Mouse (Mus musculus) lung, embryonic 15.5 days (tissue): ENCODE data around the gene Olfr20. TPM values are rescaled to one million over a fixed set of nuclear protein-coding genes. Genes with fewer than 3 reads are reported as not detected.
"Not testable (repeated sequence)": the region's sequence is repeated elsewhere in the genome, so short reads cannot be mapped to it uniquely, and the experiment has no call there.

Experiments
- ATAC-seq: fragments of 200-750 bp; cut with Nextera tagmentation; 2 replicates; pipeline ENCODE4 v1.8.0; 2017; ENCODE audit warnings: moderate number of reproducible peaks, borderline replicate concordance; ENCODE audit not compliant: low FRiP score, low TSS enrichment; ENCODE audit errors: extremely low read depth
- H3K27ac ChIP-seq: fragments of 300-500 bp; sonication (generic); 2 replicates; pipeline ENCODE4 v1.5.1; 2015; ENCODE audit warnings: moderate library complexity, mild to moderate bottlenecking, inconsistent platforms
- H3K27me3 ChIP-seq: fragments of 300-500 bp; sonication (generic); 2 replicates; pipeline ENCODE4 v1.6.1; 2015; ENCODE audit warnings: inconsistent platforms
- H3K36me3 ChIP-seq: fragments of 300-500 bp; sonication (generic); 2 replicates; pipeline ENCODE4 v1.6.1; 2015; ENCODE audit warnings: inconsistent platforms
- H3K4me1 ChIP-seq: fragments of 300-500 bp; sonication (generic); 2 replicates; pipeline ENCODE4 v1.6.1; 2015; ENCODE audit warnings: inconsistent platforms
- H3K4me2 ChIP-seq: fragments of 300-500 bp; sonication (generic); 2 replicates; pipeline ENCODE4 v1.6.1; 2015; ENCODE audit warnings: inconsistent platforms, mild to moderate bottlenecking, moderate library complexity
- H3K4me3 ChIP-seq: fragments of 300-500 bp; sonication (generic); 2 replicates; pipeline ENCODE4 v1.5.1; 2015; ENCODE audit warnings: mild to moderate bottlenecking, inconsistent platforms
- H3K9ac ChIP-seq: fragments of 300-500 bp; sonication (generic); 2 replicates; pipeline ENCODE4 v1.6.1; 2015; ENCODE audit warnings: inconsistent platforms
- H3K9me3 ChIP-seq: fragments of 300-500 bp; sonication (generic); 2 replicates; pipeline ENCODE4 v1.6.1; 2016; ENCODE audit warnings: inconsistent platforms
- WGBS: fragments of 180-500 bp; shearing (Covaris S2); methylation state at CpG from one replicate; pipeline ENCODE4 v1.1.7; 2015; 5-methylcytosine and 5-hydroxymethylcytosine counted together
- polyA plus RNA-seq: library from polyadenylated mRNA; unstranded; fragments of >200 nt; fragmentation: Nextera tagmentation; extraction: Ambion mirVana; gene quantifications from 2 replicates; pipeline ENCODE4 v1.2.1, GENCODE M21; 2015

Gene Olfr20
- not detected in 2 replicates for polyA plus RNA-seq

DNA sequence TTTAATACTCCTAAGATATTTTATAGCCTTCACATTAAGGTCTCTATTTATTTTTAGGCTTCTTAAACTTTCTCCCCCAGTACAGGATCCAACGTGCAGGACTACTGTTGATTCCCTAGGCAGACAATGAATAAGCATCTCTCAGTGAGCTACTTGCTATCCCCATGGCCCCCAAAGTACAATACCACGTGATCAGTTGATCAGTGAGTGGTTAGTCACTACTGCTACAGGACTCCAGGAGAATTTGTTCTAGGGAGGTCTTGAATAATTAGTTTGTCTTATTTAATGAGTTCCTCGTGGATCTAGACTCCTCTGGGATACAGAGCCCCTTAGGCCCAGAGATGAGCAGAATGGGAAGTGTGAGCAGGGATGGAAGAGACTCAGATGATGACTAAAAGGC, at the start of gene Olfr20:
Olfr20 (plus strand) TSS at position 301 of the 400 bp plus-strand sequence.
- Histone ChIP-seq H3K4me2 (no peak within 1 kb of the TSS), H3K36me3 (no peaks in the 10 kb centered on the region), H3K27me3 (no peaks in the 10 kb centered on the region), H3K4me3 (no peak within 1 kb of the TSS), H3K9ac (no peak within 1 kb of the TSS), H3K4me1 (no peaks in the 10 kb centered on the region), H3K9me3 (no peaks in the 10 kb centered on the region), H3K27ac (no peak within 1 kb of the TSS)
- 42% methylated on average over 3 of the region's 3 CpGs for WGBS
- no peak for ATAC-seq

GRCm38 (mm10) chr11:73303123-73303522, 47.5 kb upstream of the Olfr20 start:
- H3K27me3 ChIP-seq: no peaks in the 10 kb centered on the region
- ATAC-seq: no peak
- H3K4me2 ChIP-seq: no peak overlapping the region
- H3K9me3 ChIP-seq: no peaks in the 10 kb centered on the region
- no peaks in the 10 kb centered on the region for H3K4me1 ChIP-seq
- no peak overlapping the region for H3K27ac ChIP-seq
- H3K36me3 ChIP-seq: no peaks in the 10 kb centered on the region
- no peak overlapping the region for H3K9ac ChIP-seq
- WGBS: 61% methylated on average over 2 of the region's 2 CpGs
- H3K4me3 ChIP-seq: no peak overlapping the region

GRCm38 (mm10) chr11:73315961-73316360, 34.6 kb upstream of the Olfr20 start:
- 48% methylated on average over 3 of the region's 3 CpGs for WGBS

DNA sequence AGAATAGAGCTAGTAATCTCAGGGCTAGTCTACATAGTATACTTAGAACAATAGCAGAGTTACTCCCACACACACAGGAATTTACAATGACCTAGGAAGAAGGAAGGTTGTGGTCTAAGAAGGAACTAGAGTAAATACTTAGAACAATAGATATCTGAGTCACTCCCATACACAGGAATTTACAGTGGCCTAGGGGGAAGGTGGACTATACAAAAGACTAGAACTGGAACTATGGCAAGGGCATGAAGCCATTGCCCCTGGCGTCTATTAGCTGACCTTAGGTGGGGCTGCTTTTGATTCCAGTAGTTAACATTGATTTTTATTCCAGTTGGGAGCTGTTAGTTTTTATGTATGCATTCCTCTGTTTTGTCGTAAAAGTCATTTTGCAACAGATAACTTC, 32.0 kb upstream of the Olfr20 start:
- H3K4me1 ChIP-seq, H3K27me3 ChIP-seq, H3K4me3 ChIP-seq, H3K9me3 ChIP-seq, H3K9ac ChIP-seq, ATAC-seq, H3K36me3 ChIP-seq, H3K27ac ChIP-seq, H3K4me2 ChIP-seq: not testable (repeated sequence)
- 69% methylated on average over 2 of the region's 2 CpGs for WGBS

More at GRCm38 (mm10) chr11:73315961-73316360, 34.6 kb upstream of the Olfr20 start:
- H3K4me2 ChIP-seq: no peak overlapping the region
- H3K36me3 ChIP-seq: no peaks in the 10 kb centered on the region
- no peak for ATAC-seq
- no peaks in the 10 kb centered on the region for H3K9me3 ChIP-seq
- H3K27ac ChIP-seq: no peak overlapping the region
- no peaks in the 10 kb centered on the region for H3K4me1 ChIP-seq
- no peak overlapping the region for H3K4me3 ChIP-seq
- no peak overlapping the region for H3K9ac ChIP-seq
- no peaks in the 10 kb centered on the region for H3K27me3 ChIP-seq

- H3K27me3 ChIP-seq, H3K9me3 ChIP-seq, H3K4me2 ChIP-seq, H3K4me3 ChIP-seq, ATAC-seq, H3K4me1 ChIP-seq, H3K27ac ChIP-seq, H3K9ac ChIP-seq, H3K36me3 ChIP-seq: not testable (repeated sequence)
- WGBS: 92% methylated on average over 13 of the region's 13 CpGs
Observed at GRCm38 (mm10) chr11:73321064-73321463, 29.5 kb upstream of the Olfr20 start.

- Histone ChIP-seq H3K4me1 (0 out of 2 replicates have a peak, but pooled peaks cover 8% of the 10 kb centered on the region), H3K4me3 (no peak overlapping the region), H3K9me3 (no peaks in the 10 kb centered on the region), H3K27me3 (no peaks in the 10 kb centered on the region), H3K9ac (no peak overlapping the region), H3K4me2 (no peak overlapping the region), H3K27ac (no peak overlapping the region), H3K36me3 (no peaks in the 10 kb centered on the region)
- WGBS: 61% methylated on average over 9 of the region's 9 CpGs
- no peak for ATAC-seq
Observed at GRCm38 (mm10) chr11:73323906-73324830, 26.4 kb upstream of the Olfr20 start.

GRCm38 (mm10) chr11:73326485-73326886, 24.1 kb upstream of the Olfr20 start:
- Histone ChIP-seq H3K27me3 (no peaks in the 10 kb centered on the region), H3K9ac (no peak overlapping the region), H3K4me3 (no peak overlapping the region), H3K9me3 (no peaks in the 10 kb centered on the region), H3K36me3 (no peaks in the 10 kb centered on the region), H3K27ac (no peak overlapping the region), H3K4me2 (0 out of 2 replicates have a peak overlapping the region, but pooled peaks have one; percentile 5), H3K4me1 (0 out of 2 replicates have a peak, but pooled peaks cover 8% of the 10 kb centered on the region)
- 31% methylated on average over 12 of the region's 12 CpGs for WGBS
- no peak for ATAC-seq

- ATAC-seq: peak; percentile 87; the same call in 1 of the 2 replicates
- Histone ChIP-seq H3K9me3 (no peaks in the 10 kb centered on the region), H3K4me1 (0 out of 2 replicates have a peak, but pooled peaks cover 8% of the 10 kb centered on the region), H3K4me3 (no peak overlapping the region), H3K36me3 (no peaks in the 10 kb centered on the region), H3K27me3 (no peaks in the 10 kb centered on the region), H3K4me2 (no peak overlapping the region), H3K27ac (no peak overlapping the region), H3K9ac (no peak overlapping the region)
- 50% methylated on average over 4 of the region's 4 CpGs for WGBS
Observed at GRCm38 (mm10) chr11:73327361-73327760, 23.2 kb upstream of the Olfr20 start.

GRCm38 (mm10) chr11:73329442-73329841, 21.1 kb upstream of the Olfr20 start, which contains the start of the genes Aspa, Gm49340 and Spata22:
Gene Aspa, minus strand, starts transcription at chr11:73329596.
Gene Gm49340, plus strand, starts transcription at chr11:73329741.
Gene Spata22, plus strand, starts transcription at chr11:73329741.
- H3K9ac ChIP-seq: no peak within 1 kb of the TSS
- 72% methylated on average over 27 of the region's 27 CpGs for WGBS
- H3K4me2 ChIP-seq: no peak within 1 kb of the TSS
- no peaks in the 10 kb centered on the region for H3K27me3 ChIP-seq
- 0 out of 2 replicates have a peak, but pooled peaks cover 8% of the 10 kb centered on the region for H3K4me1 ChIP-seq
- H3K27ac ChIP-seq: no peak within 1 kb of the TSS
- no peak within 1 kb of the TSS for H3K4me3 ChIP-seq
- no peak for ATAC-seq
- no peaks in the 10 kb centered on the region for H3K9me3 ChIP-seq
- no peaks in the 10 kb centered on the region for H3K36me3 ChIP-seq

GRCm38 (mm10) chr11:73333357-73333756, 17.2 kb upstream of the Olfr20 start:
- no peak overlapping the region for H3K9ac ChIP-seq
- H3K4me2 ChIP-seq: no peak overlapping the region
- H3K27me3 ChIP-seq: no peaks in the 10 kb centered on the region
- no peak for ATAC-seq
- H3K9me3 ChIP-seq: no peaks in the 10 kb centered on the region
- H3K4me3 ChIP-seq: no peak overlapping the region
- H3K27ac ChIP-seq: no peak overlapping the region
- WGBS: 70% methylated on average over 2 of the region's 2 CpGs
- H3K36me3 ChIP-seq: no peaks in the 10 kb centered on the region
- no peaks in the 10 kb centered on the region for H3K4me1 ChIP-seq

- Histone ChIP-seq H3K4me2 (no peak overlapping the region), H3K27ac (no peak overlapping the region), H3K27me3 (no peaks in the 10 kb centered on the region), H3K9ac (no peak overlapping the region), H3K4me1 (no peaks in the 10 kb centered on the region), H3K4me3 (no peak overlapping the region), H3K36me3 (no peaks in the 10 kb centered on the region), H3K9me3 (no peaks in the 10 kb centered on the region)
- no peak for ATAC-seq
- WGBS: 68% methylated on average over 4 of the region's 4 CpGs
Observed at GRCm38 (mm10) chr11:73336919-73337318, 13.7 kb upstream of the Olfr20 start.

DNA sequence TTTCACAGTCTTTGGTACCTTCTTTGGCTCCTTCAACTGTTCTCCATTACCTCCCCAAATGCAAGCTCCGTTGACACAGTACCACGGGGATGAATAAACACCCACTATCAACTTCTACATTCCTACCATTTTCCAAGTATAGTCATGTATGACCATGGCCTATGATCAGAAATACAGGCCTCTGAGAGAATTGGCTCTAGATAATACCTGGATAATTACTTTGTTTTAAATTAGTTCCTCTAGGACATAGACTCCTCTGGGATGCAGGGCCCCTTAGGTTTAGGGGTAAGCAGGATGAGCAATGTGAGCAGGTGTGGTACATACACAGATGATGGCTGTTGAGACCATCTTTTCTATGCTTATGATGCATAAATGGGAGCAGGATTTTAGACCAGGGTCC, 20.4 kb downstream of the Olfr20 start, which contains the start of gene Olfr376:
Olfr376 (plus strand) TSS at position 301 of the 400 bp plus-strand sequence.
- no peaks in the 10 kb centered on the region for H3K36me3 ChIP-seq
- ATAC-seq: no peak
- no peak within 1 kb of the TSS for H3K4me2 ChIP-seq
- H3K9me3 ChIP-seq: no peaks in the 10 kb centered on the region
- H3K4me3 ChIP-seq: no peak within 1 kb of the TSS
- no peak within 1 kb of the TSS for H3K9ac ChIP-seq
- H3K27ac ChIP-seq: no peak within 1 kb of the TSS
- WGBS: 89% methylated on average over 2 of the region's 2 CpGs
- H3K4me1 ChIP-seq: no peaks in the 10 kb centered on the region
- no peaks in the 10 kb centered on the region for H3K27me3 ChIP-seq
